Mouse (Mus musculus): ENCODE measurements at regions not wholly inside any gene's neighbourhood (a gene's known extent, or its start where the extent isn't known, plus 50 kb on each side); places are given as distances from the start of the nearest gene placed in this dataset.

GRCm38 (mm10) chr7:124836531-124836930 is 607.9 kb upstream of the Kdm8 start:
- DNase-seq = no peak
- intact Hi-C loops (cut with DNase I) = no loop called here

- DNase-seq = peak; percentile 46
- intact Hi-C loops (cut with DNase I) = no loop called here
Observed at GRCm38 (mm10) chr7:124855056-124855455, 589.4 kb upstream of the Kdm8 start.

GRCm38 (mm10) chr7:124857106-124857505 is 587.4 kb upstream of the Kdm8 start:
- DNase-seq = no peak
- intact Hi-C loops (cut with DNase I) = no loop called here

DNA sequence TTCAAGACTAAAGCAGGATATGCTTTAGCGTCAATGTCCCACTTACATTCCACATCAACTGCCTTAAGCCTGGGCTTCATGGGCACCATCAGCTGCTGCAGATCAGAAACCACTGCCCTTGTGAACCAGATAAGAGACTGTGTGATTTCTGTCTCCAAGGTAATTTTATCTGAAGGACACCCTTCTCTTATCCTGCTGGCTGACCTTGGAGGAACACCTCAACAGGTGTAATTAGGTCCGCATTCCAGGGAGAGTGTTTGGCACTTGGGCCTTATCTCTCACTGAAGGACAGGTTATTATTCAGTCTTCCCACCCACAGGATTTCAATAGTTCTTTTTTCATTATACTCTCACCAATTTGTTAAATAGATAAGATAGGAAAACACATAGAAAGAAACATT is 583.1 kb upstream of the Kdm8 start:
- intact Hi-C loops (cut with DNase I) = no loop called here

DNA sequence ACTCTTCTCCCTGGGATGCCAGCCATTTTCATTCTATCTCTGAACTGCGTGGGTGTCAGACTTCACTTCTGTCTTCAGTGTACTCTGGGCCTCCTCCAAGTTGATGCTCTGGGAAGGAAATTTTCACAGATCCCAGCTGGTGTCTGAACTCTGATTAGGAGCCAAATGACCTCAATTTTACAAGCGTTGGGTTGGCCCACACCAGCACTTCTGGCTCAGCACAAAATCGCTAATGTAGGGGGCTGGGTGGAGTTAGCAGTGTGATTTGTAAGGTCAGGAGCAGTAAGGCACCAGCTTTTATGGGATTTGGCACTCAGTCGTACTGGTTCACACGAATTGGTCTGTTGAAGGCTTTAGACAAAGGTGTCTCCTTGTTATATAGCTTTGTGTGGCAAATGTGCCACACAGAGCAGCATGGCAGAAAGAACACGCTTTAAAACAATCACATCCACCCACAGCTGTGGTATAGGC is 576.3 kb upstream of the Kdm8 start:
- intact Hi-C loops (cut with DNase I) = no loop called here
- peak; percentile 31 for DNase-seq

More for the DNA sequence above, 583.1 kb upstream of the Kdm8 start:
- DNase-seq = no peak

GRCm38 (mm10) chr7:124868621-124869020 is 575.9 kb upstream of the Kdm8 start:
- intact Hi-C loops (cut with DNase I) = no loop called here
- no peak for DNase-seq

DNA sequence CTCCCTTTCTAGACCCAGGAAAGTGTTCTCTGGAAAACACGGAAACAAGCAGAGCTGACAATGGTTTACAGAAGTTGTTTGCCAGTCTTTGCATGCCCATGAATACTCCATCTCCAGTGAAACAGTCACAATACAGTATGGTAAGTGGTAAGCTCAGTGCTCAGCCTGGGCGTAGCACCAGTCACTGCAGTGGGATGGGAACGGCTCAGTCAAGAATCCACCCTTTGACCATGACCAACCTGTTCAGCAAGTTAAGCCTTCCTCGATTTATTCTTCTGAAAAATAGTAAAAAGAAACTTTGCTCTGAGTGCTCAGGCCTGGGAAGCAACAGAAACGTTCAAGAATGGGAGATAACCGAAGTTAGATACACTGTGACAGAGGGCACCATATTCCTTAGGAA is 563.7 kb upstream of the Kdm8 start:
- no peak for DNase-seq
- intact Hi-C loops (cut with DNase I) = no loop called here

GRCm38 (mm10) chr7:124907233-124907632 is 537.2 kb upstream of the Kdm8 start:
- intact Hi-C loops (cut with DNase I) = no loop called here
- no peak for DNase-seq

- intact Hi-C loops (cut with DNase I) = no loop called here
- DNase-seq = no peak
Observed at GRCm38 (mm10) chr7:124907662-124908296, 536.7 kb upstream of the Kdm8 start.

DNA sequence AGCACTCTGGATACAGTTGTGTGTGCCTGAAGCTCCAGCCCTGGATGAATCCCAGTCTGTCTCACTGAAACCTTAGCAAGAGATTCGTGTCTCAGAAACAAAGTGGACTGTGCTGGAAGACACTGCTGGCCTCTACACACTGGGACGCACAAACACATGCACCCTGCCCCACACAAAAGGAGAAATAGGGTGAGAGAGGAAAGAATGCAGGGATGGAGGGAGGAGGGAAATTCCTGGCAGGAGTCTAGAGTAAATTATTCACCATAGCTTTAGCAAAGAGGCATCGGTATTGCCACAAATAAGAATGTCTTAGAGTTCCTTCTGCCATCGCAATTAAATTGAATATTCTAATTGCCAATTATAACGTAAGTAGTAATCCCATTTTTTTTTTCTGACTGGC is 530.4 kb upstream of the Kdm8 start:
- DNase-seq = no peak
- intact Hi-C loops (cut with DNase I) = no loop called here

GRCm38 (mm10) chr7:124914479-124914878 is 530.0 kb upstream of the Kdm8 start:
- intact Hi-C loops (cut with DNase I) = no loop called here
- no peak for DNase-seq

DNA sequence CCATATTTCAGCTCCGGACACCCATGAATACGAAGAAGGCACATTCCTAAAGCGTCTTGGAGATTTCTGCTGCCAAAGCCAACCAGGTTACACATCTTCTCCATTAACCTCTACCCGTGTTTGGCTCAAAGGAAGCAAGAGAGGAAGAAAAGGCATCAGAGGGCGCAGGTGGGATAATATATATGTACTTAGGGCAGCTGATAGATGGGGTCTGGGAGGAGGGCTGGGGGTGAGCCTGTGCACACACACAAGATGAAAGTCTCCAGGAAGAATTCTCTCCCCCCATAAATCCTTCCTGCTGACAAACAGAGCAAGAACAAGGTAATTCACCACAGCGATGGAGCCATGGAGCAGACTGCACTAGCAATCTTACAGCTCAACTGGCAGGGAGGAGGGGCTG is 529.5 kb upstream of the Kdm8 start:
- intact Hi-C loops (cut with DNase I) = no loop called here
- no peak for DNase-seq

GRCm38 (mm10) chr7:124915637-124916036 is 528.8 kb upstream of the Kdm8 start:
- DNase-seq = no peak
- intact Hi-C loops (cut with DNase I) = no loop called here

GRCm38 (mm10) chr7:124917606-124918120 is 526.8 kb upstream of the Kdm8 start:
- peak; percentile 14 for DNase-seq
- intact Hi-C loops (cut with DNase I) = no loop called here

DNA sequence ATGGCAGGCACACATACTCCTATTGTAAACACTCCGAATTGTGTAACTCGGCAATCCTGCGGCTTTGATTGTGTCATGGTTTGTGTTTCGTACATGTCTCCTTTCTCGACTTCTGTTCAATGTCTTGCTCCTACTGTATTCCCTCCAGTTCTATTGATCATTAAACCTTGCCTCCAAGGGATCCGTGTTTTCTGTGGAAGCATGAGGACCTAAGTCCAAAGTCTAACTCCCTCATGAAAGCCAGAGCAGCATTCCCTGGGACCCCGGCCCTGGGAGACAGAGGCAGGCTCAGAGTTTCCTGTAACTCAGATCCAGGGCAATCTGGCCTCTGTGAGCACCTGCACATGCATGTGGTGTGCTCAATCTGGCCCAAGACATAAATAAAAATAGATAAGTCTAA is 521.7 kb upstream of the Kdm8 start:
- no peak for DNase-seq
- intact Hi-C loops (cut with DNase I) = no loop called here

GRCm38 (mm10) chr7:124933573-124933972 is 510.9 kb upstream of the Kdm8 start:
- intact Hi-C loops (cut with DNase I) = no loop called here
- DNase-seq = no peak

- intact Hi-C loops (cut with DNase I) = no loop called here
- no peak for DNase-seq
Observed at GRCm38 (mm10) chr7:124939357-124939756, 505.1 kb upstream of the Kdm8 start.

DNA sequence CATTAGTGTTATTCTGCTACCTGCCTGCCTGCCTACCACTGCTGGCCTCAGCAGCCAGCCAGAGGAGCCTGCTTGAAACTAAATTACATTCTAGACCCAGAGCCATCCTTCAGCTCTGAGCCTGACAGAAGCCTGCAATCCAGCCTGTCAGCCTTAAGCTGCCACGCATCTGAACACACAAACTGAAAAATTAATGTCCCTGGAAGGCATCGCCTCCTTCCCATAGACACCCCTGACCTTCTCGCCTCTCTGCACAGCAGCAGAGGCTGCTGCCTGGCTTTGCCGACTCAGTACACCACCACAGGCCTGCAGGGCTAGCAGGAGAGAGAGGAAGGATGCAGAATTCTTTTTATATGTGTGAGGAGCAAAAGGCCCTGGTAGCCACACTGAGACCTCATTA is 502.9 kb upstream of the Kdm8 start:
- intact Hi-C loops (cut with DNase I) = no loop called here
- DNase-seq = no peak

DNA sequence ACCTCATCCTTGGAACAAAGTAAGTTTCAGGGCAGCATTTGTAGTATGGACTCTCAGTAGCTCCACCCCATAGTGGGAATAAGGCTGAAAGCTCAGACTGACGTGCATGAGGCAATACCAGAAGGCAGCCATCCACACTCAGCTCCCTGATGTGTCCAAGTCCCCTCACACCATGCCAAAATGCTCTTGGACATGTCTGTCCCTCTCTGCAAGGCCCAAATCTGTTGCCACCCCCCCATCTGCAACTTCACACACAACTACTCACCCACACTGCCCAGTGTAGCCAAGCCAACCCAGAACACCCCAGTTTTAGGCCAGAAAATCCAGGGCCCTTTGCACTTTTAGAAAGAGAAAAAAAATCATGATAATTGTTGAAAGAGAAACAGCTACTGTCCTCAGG is 498.1 kb upstream of the Kdm8 start:
- intact Hi-C loops (cut with DNase I) = no loop called here
- no peak for DNase-seq

DNA sequence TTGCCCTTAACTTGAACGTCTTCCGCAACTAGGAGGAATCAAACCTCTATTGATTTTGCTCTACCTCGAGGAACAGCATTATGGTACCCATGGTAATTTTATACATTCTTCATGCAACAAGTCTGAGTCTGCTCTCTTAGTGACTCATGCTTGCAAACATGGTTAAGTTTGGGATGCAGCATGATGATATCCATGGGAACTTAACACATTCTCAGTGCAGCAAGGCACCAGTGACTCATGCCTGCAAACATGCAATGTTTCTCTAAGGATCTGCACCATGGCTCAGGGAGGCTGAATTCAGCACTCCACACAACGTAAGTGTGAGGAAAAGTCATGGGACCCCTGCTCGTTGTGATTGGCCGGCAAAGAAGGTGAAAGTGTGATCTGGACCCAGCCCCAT is 487.1 kb upstream of the Kdm8 start:
- intact Hi-C loops (cut with DNase I) = no loop called here
- no peak for DNase-seq

- intact Hi-C loops (cut with DNase I) = no loop called here
Observed at GRCm38 (mm10) chr7:124974870-124975488, 469.5 kb upstream of the Kdm8 start.

DNA sequence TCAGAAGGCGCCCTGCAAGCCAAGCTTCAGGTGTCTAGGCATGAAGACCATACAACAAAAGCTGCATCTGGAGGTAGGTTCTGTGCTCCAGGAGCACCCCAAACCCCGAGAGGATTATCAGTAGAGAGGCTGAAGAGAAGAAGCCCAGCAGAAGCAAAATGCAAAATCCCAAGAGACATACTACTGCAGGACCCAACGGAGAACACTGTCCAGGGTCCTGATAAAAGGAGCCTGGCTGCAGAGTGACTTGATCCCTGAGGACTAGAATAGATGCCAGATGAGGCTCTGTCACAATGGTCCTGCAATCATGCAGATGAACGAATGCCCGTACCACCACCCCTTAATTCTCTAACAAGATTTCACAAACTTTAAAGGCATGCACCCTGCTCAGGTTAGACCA is 455.0 kb upstream of the Kdm8 start:
- intact Hi-C loops (cut with DNase I) = no loop called here

More at GRCm38 (mm10) chr7:124974870-124975488, 469.5 kb upstream of the Kdm8 start:
- no peak for DNase-seq

More for the DNA sequence above, 455.0 kb upstream of the Kdm8 start:
- no peak for DNase-seq

Measured in left cerebral cortex, postnatal 4 days (tissue).